Mouse (Mus musculus) spleen, adult 2 months (tissue): ENCODE measurements around the gene Akap6.

Experiments
- CTCF ChIP-seq: fragments of 200-500 bp; IDR thresholded peaks from 2 replicates; pipeline ENCODE4 v1.5.1; 2011; ENCODE audit warnings: mild to moderate bottlenecking, inconsistent platforms; ENCODE audit not compliant: insufficient read depth, insufficient read length, insufficient replicate concordance; ENCODE audit errors: extremely low read depth
- POLR2A ChIP-seq: fragments of 200-500 bp; IDR thresholded peaks from 2 replicates; pipeline ENCODE4 v1.6.1; 2011; ENCODE audit warnings: low read depth, low read length, inconsistent platforms

DNA sequence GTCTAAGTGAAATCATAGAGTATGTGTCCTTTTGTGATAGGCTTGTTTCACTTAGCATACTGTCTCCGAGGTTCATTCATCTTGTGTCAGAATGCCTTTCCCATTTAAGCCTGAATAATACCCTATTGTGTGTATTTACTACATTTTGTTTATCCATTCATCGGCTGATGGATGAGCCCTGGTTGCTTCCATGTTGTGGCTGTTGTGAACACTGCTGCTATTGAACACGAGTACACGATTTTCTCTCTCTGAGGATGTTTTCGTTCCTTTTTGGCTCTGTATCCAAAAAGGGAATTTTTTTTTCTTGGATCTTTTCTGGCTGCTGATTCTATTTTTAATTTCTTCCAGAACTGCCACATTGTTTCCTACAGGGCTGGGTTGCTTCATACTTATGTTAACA lies 81.0 kb downstream of the Akap6 start:
- TF ChIP-seq POLR2A, result no peak
- no peak for TF ChIP-seq CTCF
